Mouse (Mus musculus) kidney, postnatal 0 days (tissue): Measurements from ENCODE around the gene Sec62. TPM values are rescaled to one million over a fixed set of nuclear protein-coding genes. Genes with fewer than 3 reads are reported as not detected.
A peak's percentile ranks its signal among the peaks of the same experiment; 100 is the strongest.

ENCODE experiments used
- ATAC-seq: fragments of 200-750 bp; cut with Nextera tagmentation; replicated peaks from 2 replicates; pipeline ENCODE4 v1.8.0; 2017; ENCODE audit warnings: low read depth, moderate number of reproducible peaks, moderate TSS enrichment, moderate library complexity; ENCODE audit not compliant: low FRiP score
- DNase-seq: peaks from one replicate; pipeline ENCODE4 v3.0.0-alpha.2; 2016; ENCODE audit warnings: low spot score
- H3K27ac ChIP-seq: fragments of 300-500 bp; sonication (generic); 2 replicates; pipeline ENCODE4 v1.5.1; 2014; ENCODE audit warnings: mild to moderate bottlenecking
- H3K27me3 ChIP-seq: fragments of 300-500 bp; sonication (generic); 2 replicates; pipeline ENCODE4 v1.6.1; 2014; ENCODE audit warnings: low read length, mixed read lengths; ENCODE audit not compliant: insufficient read depth
- H3K36me3 ChIP-seq: fragments of 300-500 bp; sonication (generic); 2 replicates; pipeline ENCODE4 v1.6.1; 2014; ENCODE audit warnings: low read length, mixed read lengths; ENCODE audit not compliant: insufficient read depth
- H3K4me1 ChIP-seq: fragments of 300-500 bp; sonication (generic); replicated peaks from 2 replicates; pipeline ENCODE4 v1.6.1; 2014; ENCODE audit warnings: antibody characterized with exemption, low read length, mixed read lengths; ENCODE audit not compliant: insufficient read depth
- H3K4me2 ChIP-seq: fragments of 300-500 bp; sonication (generic); 2 replicates; pipeline ENCODE4 v1.6.1; 2014; ENCODE audit warnings: mild to moderate bottlenecking, low read length, moderate library complexity, mixed read lengths
- H3K4me3 ChIP-seq: fragments of 300-500 bp; sonication (generic); replicated peaks from 2 replicates; pipeline ENCODE4 v1.5.1; 2014; ENCODE audit warnings: low read depth, low read length
- H3K9ac ChIP-seq: fragments of 300-500 bp; sonication (generic); 2 replicates; pipeline ENCODE4 v1.6.1; 2014; ENCODE audit warnings: low read depth, low read length
- H3K9me3 ChIP-seq: fragments of 300-500 bp; sonication (generic); replicated peaks from 2 replicates; pipeline ENCODE4 v1.6.1; 2016; ENCODE audit warnings: low read length, inconsistent platforms, mixed read lengths
- CTCF ChIP-seq: IDR thresholded peaks from 2 replicates; pipeline ENCODE4 v1.5.1; 2016; ENCODE audit warnings: antibody characterized with exemption, low read depth, mild to moderate bottlenecking, moderate library complexity
- WGBS: fragments of 180-500 bp; shearing (Covaris S2); extraction: QIAGEN DNeasy Blood & Tissue Kit; methylation state at CpG from one replicate; pipeline ENCODE4 v1.1.7; 2014; 5-methylcytosine and 5-hydroxymethylcytosine counted together
- polyA plus RNA-seq: library from polyadenylated mRNA; unstranded; fragments of >200 nt; fragmentation: Nextera tagmentation; extraction: Ambion mirVana; gene quantifications from 2 replicates; pipeline ENCODE4 v1.2.1, GENCODE M21; 2015

Sec62 gene
- polyA plus RNA-seq, 1 experiment from 2014 or later: 188 TPM

DNA sequence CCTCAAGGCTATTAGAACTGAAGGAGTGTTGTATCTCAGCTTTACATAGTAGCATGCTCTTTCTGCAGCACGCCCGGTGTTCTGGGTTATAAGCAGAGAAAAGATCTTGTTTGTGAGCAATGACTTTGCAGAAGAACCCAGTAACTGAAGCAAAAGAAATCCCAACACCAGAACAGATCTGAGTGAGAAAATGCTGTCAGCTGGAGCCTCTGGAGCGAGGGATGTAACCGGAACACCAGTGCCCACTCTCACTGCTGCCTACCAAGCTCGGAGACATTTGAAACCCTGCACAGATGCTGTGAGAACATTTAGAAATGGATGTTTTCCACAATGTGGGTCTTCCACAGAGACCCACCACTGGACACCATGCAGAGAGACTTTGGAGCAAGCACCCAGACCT is 18.0 kb upstream of the Sec62 start:
- no peak for DNase-seq
- no peak overlapping the region for H3K4me2 ChIP-seq
- H3K4me3 ChIP-seq: no peak overlapping the region
- WGBS: 74% methylated on average over 5 of the region's 5 CpGs
- H3K9me3 ChIP-seq: no peaks in the 10 kb centered on the region
- no peaks in the 10 kb centered on the region for H3K27me3 ChIP-seq
- H3K4me1 ChIP-seq: no peaks in the 10 kb centered on the region
- no peak overlapping the region for H3K27ac ChIP-seq
- no peak for ATAC-seq
- TF ChIP-seq CTCF: no peak
- no peak overlapping the region for H3K9ac ChIP-seq
- H3K36me3 ChIP-seq: no peaks in the 10 kb centered on the region

DNA sequence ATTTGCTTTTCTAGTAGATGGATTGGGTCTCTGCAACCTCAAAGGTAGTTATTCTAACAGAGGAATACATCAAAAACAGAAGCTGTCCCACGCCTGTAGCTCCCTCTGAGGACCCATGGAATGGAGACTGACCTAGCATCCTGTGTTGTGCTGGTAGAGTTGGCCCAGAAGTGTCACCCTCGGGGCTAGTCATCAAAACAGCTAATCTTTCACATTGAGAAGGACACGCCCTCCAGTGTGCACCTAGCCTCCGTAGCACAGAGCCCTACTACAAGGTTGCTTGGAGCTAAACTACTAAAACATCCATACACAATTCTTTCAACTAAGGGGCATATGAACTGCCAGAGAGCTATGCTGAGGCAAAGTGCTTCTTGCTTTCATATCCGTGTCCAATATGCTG is 14.7 kb upstream of the Sec62 start:
- Histone ChIP-seq H3K4me3 (no peak overlapping the region), H3K9ac (no peak overlapping the region), H3K27me3 (no peaks in the 10 kb centered on the region), H3K4me2 (no peak overlapping the region), H3K9me3 (no peaks in the 10 kb centered on the region), H3K27ac (no peak overlapping the region), H3K4me1 (no peaks in the 10 kb centered on the region), H3K36me3 (no peaks in the 10 kb centered on the region)
- WGBS: 72% methylated on average over 5 of the region's 5 CpGs
- DNase-seq (no peak), ATAC-seq (no peak)
- TF ChIP-seq CTCF: no peak

DNA sequence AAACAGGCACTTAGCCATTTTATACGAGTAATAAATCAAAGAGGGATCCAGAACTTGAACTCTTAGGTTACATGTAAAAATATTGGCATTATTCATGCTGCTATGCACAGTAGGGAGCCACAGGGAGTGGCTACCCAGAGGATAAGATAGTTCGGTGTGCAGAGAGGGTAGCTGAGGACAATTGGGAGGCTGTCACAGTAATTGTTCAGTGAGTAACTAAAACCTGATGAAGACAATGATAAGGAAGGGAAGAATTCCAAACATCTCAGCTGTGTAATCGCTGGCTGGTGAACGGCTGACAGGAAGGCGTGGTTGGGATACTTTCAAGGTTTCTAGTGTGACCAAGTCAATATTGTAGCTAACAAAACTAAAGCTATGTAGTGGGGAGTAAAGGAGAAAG is 4.1 kb upstream of the Sec62 start:
- WGBS: 24% methylated on average over 5 of the region's 5 CpGs

DNA sequence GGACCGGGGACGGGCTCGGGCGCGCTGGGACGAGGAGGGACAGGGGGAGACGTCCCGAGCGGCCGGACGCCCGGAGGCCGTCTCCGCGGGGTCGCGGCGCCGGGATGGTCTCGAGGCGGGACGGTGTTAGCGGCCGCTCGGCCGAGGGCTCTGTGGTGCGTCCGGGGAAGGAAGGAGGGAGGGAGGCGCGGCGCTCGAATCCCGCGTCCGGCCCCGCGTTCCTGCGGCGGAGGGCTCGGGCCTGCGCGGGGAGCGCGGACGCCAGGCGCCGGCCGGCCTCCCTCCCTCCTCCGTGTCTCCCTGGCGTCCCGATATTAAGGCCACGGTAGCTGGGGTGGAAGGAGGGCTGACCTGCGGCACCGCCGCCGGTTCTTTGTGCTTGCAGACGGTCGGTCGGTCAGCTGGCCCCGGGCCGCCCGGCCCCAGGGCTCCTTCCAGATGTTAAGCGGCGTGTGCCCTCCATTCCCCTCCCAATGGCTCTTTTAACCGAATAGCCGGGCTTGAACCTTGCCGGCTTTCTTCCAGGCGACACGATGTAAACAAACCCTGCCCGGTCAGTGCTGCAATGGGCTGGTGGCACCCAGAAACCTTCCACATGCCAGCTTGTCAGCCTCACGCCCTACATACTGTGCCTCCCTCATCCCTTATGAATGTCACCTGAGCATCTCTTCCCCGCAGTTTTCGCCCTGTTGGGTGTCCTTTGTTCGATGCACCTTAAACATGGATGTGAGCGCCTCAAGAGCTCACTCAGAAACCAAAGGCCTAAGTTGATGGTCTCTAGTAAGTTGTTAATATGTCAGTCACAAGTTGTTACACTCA is 937 bp downstream of the Sec62 start:
- no peak for TF ChIP-seq CTCF
- peak overlapping the region; percentile 94 for H3K27ac ChIP-seq
- H3K4me2 ChIP-seq: peak overlapping the region; percentile 67
- DNase-seq: peak; percentile 65
- H3K27me3 ChIP-seq: no peaks in the 10 kb centered on the region
- peak overlapping the region; percentile 99 for H3K9ac ChIP-seq
- no peaks in the 10 kb centered on the region for H3K36me3 ChIP-seq
- H3K4me3 ChIP-seq: peak overlapping the region; percentile 96
- ATAC-seq: peak; percentile 81
- no peaks in the 10 kb centered on the region for H3K4me1 ChIP-seq
- no peaks in the 10 kb centered on the region for H3K9me3 ChIP-seq
- WGBS: under 1% methylated on average over 66 of the region's 75 CpGs

More for the DNA sequence above, 4.1 kb upstream of the Sec62 start:
- no peak overlapping the region for H3K27ac ChIP-seq
- no peak overlapping the region for H3K4me2 ChIP-seq
- ATAC-seq: no peak
- no peak overlapping the region for H3K9ac ChIP-seq
- H3K4me1 ChIP-seq: no peaks in the 10 kb centered on the region
- no peak overlapping the region for H3K4me3 ChIP-seq
- no peaks in the 10 kb centered on the region for H3K9me3 ChIP-seq
- peak; percentile 23 for DNase-seq
- H3K27me3 ChIP-seq: no peaks in the 10 kb centered on the region
- H3K36me3 ChIP-seq: no peaks in the 10 kb centered on the region
- TF ChIP-seq CTCF: no peak

DNA sequence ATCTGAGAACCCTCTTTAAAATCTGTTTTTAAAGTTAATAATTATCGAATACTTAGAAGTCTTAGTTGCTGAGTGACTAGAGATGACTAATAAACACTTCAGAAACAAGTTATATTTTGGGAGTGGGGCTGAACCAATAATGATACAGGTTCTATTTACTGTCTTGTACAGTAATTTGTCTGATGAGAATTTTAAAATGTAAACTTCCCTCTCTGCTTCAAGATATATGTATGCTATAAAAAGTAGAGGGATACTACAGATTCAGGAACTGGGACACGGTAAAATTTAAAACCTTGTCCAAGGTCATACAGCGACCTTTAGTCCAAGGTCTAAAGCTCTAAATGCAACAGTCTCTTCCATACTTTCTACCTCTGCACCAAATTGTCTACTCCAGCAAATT is 9.5 kb downstream of the Sec62 start:
- Histone ChIP-seq H3K27ac (no peak overlapping the region), H3K36me3 (peaks cover 9% of the 10 kb centered on the region; the same call in 1 of the 2 replicates), H3K9ac (no peak overlapping the region), H3K27me3 (no peaks in the 10 kb centered on the region), H3K9me3 (no peaks in the 10 kb centered on the region), H3K4me2 (no peak overlapping the region), H3K4me1 (no peaks in the 10 kb centered on the region), H3K4me3 (no peak overlapping the region)
- no peak for TF ChIP-seq CTCF
- no peak; the same call in 1 of the 2 replicates for ATAC-seq
- WGBS: 72% methylated on average over 3 of the region's 3 CpGs
- DNase-seq: peak; percentile 19

DNA sequence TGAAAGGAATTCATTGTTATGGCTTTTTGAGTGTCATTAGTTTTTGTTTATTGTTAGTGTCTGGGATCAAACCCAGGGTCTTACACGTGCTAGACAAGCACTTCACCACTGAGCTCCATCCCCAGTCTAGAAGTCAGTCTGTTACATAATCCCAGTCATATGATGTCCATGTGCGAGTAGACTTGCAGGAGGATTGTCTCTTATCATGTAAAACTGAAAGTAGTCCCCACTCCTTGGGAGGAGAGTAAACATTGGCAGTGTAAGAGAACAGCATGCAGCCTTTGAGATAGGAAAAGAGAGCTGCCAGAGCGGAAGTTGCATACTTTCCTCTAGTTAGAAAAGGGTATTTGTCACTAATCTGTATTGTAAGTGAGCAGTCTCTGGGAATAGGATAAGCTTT is 20.2 kb downstream of the Sec62 start:
- WGBS: 81% methylated on average over 3 of the region's 3 CpGs
- no peak overlapping the region for H3K9ac ChIP-seq

More for the DNA sequence above, 20.2 kb downstream of the Sec62 start:
- Histone ChIP-seq H3K4me2 (no peak overlapping the region), H3K36me3 (peaks cover 30% of the 10 kb centered on the region), H3K27me3 (no peaks in the 10 kb centered on the region), H3K4me1 (no peaks in the 10 kb centered on the region), H3K9me3 (no peaks in the 10 kb centered on the region), H3K27ac (no peak overlapping the region), H3K4me3 (no peak overlapping the region)
- TF ChIP-seq CTCF: no peak
- DNase-seq (no peak), ATAC-seq (no peak)
